Mouse (Mus musculus): ENCODE measurements at regions not wholly inside any gene's neighbourhood (a gene's known extent, or its start where the extent isn't known, plus 50 kb on each side); places are given as distances from the start of the nearest gene placed in this dataset.

GRCm38 (mm10) chr9:52333884-52334283 is 165.5 kb upstream of the Zc3h12c start:
- TF ChIP-seq CTCF (IDR thresholded peaks at IDR 0.05; ENCODE audit: control insufficient read depth, insufficient read depth, insufficient read length): no peak
- no peak for TF ChIP-seq USF1 (IDR thresholded peaks at IDR 0.05; ENCODE audit: low read depth)
- no peak for TF ChIP-seq MYOG (IDR thresholded peaks at IDR 0.05; ENCODE audit: control insufficient read depth, extremely low read depth, insufficient read length)
- TF ChIP-seq MAX (IDR thresholded peaks at IDR 0.05): no peak

Measured in C2C12 (cell line).